Mouse (Mus musculus) myocyte (in vitro differentiated cells): ENCODE measurements around the gene Plcl2.

Source experiments
- CEBPB ChIP-seq: IDR thresholded peaks from 2 replicates; pipeline ENCODE4 v1.6.1; 2011; ENCODE audit warnings: mild to moderate bottlenecking, moderate library complexity; ENCODE audit not compliant: poor library complexity, insufficient read depth, severe bottlenecking
- E2F4 ChIP-seq: IDR thresholded peaks from one replicate; pipeline ENCODE4 v1.6.1; 2011; ENCODE audit warnings: mild to moderate bottlenecking, control low read depth, moderate library complexity; ENCODE audit not compliant: insufficient read depth
- MAX ChIP-seq: IDR thresholded peaks from one replicate; pipeline ENCODE4 v1.6.1; 2011; ENCODE audit warnings: low read depth, mild to moderate bottlenecking, control low read depth
- MYOD1 ChIP-seq, 3 experiments: IDR thresholded peaks; one replicate each; pipeline ENCODE4 v1.6.1; 2011; ENCODE audit warnings: control low read depth in 2 of 3, low read depth in 2 of 3, mild to moderate bottlenecking in 2 of 3, moderate library complexity in 1 of 3; ENCODE audit not compliant: insufficient read length in 2 of 3, control insufficient read depth in 1 of 3
- MYOG ChIP-seq, 3 experiments: IDR thresholded peaks; one replicate each; pipeline ENCODE4 v1.6.1; 2011; ENCODE audit warnings: control low read depth in 2 of 3, low read depth in 2 of 3, mild to moderate bottlenecking in 2 of 3; ENCODE audit not compliant: insufficient read length in 2 of 3, control insufficient read depth in 1 of 3, insufficient read depth in 1 of 3
- POLR2A ChIP-seq: IDR thresholded peaks from one replicate; pipeline ENCODE4 v1.6.1; 2011; ENCODE audit warnings: low read depth, mild to moderate bottlenecking, control low read depth, moderate library complexity; ENCODE audit not compliant: insufficient read length
- POLR2AphosphoS2 ChIP-seq: IDR thresholded peaks from one replicate; pipeline ENCODE4 v1.6.1; 2011; ENCODE audit warnings: low read depth, control low read depth; ENCODE audit not compliant: insufficient read length
- REST ChIP-seq: IDR thresholded peaks from one replicate; pipeline ENCODE4 v1.6.1; 2011; ENCODE audit warnings: mild to moderate bottlenecking, control low read depth, moderate library complexity; ENCODE audit not compliant: insufficient read depth, insufficient read length
- SRF ChIP-seq: IDR thresholded peaks from one replicate; pipeline ENCODE4 v1.6.1; 2011; ENCODE audit warnings: low read depth; ENCODE audit not compliant: control insufficient read depth, insufficient read length
- TCF12 ChIP-seq: IDR thresholded peaks from one replicate; pipeline ENCODE4 v1.6.1; 2011; ENCODE audit warnings: mild to moderate bottlenecking, control low read depth; ENCODE audit not compliant: poor library complexity, insufficient read depth, severe bottlenecking
- TCF3 ChIP-seq: IDR thresholded peaks from one replicate; pipeline ENCODE4 v1.6.1; 2011; ENCODE audit warnings: low read depth, control low read depth; ENCODE audit not compliant: insufficient read length
- USF1 ChIP-seq: IDR thresholded peaks from one replicate; pipeline ENCODE4 v1.6.1; 2011; ENCODE audit warnings: low read depth, mild to moderate bottlenecking, control low read depth, moderate library complexity

DNA sequence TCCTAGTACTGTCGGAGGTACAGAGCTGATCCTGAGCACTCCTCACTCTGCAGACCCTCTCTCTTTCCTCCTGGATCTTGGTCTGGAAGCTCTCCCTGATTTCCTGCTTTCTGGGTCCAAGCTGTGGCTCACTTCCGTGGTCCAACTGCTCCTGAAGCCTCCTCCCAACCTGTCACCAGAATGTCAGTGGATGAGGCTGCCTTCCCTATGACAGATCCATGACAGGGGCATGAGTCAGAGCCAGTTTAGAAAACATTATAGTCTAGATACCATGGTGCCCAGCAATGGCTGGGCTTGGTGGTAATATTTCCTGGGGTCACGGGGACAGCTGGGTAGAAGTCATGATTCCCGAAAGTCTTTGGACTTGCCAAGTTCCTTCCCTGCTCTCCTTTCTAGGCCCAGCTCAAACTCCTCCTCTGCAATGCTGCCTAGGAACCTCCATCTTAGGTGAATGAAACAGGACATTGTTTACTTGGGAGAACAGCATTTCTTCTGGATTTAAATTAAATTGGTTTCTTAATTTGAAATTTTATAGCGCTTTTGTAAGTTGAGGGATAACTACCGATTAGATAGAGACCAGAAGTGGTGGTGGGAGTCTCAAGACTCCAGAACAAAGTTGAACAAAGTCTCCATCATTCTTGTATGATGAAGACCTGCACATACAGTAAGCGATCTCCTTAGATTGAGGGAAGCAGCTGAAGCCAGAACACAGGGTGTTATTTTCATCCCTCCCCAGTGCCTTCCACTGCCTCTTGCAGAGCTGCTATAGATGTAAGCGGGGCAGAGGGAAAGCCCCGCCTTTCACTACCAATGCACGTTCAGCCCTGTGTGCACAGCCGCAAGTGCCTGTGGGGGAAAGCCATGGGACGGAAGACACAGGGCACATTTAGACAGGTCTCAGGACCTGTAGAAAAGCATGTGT, 170.7 kb downstream of the Plcl2 start:
- TF ChIP-seq POLR2A (no peak), USF1 (peak; percentile 65), SRF (no peak), E2F4 (no peak), REST (no peak), MAX (no peak), TCF12 (no peak), POLR2AphosphoS2 (no peak), CEBPB (no peak), MYOG (IDR thresholded peaks at IDR 0.05; ENCODE audit: control insufficient read depth in 1 of 3, insufficient read depth in 1 of 3, insufficient read length in 2 of 3, low read depth in 2 of 3) (no peak), MYOD1 (IDR thresholded peaks at IDR 0.05; ENCODE audit: control insufficient read depth in 1 of 3, insufficient read length in 2 of 3, low read depth in 2 of 3) (peak in 2 of 3 experiments; percentile 23 to 55), TCF3 (no peak)
